Mouse (Mus musculus): Measurements from ENCODE around the gene Ppp1r15a.

The Ppp1r15a gene

DNA sequence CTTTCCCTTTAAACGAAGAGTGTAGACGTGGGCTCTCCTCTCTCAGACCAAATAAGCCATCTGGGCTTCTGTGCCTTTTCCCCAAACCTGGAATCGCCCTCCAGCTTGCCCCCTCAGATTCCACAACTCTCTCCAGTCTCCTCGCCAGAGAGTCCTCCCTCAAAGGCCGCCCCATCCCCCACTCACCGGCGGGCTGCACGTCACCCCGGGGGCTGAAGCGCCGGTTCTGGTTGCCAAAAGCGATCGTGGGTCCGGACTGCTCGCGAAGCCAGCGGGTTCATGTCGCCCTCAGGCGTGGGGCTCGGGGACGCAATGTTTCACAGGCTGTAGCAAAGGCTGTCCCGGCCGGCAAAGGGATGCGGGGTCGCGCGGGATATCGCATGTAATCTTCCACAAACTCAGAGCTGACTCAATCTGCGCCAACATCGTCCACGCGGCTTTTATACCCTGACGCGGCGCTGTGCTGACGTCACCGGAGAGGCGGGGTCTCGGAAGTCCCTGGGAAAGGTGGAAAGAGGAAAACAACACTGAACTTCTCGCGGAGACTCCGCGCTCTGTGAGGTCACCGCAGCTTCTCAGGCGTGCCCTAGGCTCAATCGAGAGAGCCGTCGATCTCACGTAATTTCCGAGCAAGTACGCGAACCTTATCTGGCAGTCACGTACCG lies at the start of gene Ppp1r15a, which contains the start of gene Plekha4:
Ppp1r15a (minus strand) TSS at position 460 of the 665 bp plus-strand sequence.
Plekha4 (plus strand) TSS at position 522 of the 665 bp plus-strand sequence.
- peak; percentile 94 to 97 for DNase-seq

DNA sequence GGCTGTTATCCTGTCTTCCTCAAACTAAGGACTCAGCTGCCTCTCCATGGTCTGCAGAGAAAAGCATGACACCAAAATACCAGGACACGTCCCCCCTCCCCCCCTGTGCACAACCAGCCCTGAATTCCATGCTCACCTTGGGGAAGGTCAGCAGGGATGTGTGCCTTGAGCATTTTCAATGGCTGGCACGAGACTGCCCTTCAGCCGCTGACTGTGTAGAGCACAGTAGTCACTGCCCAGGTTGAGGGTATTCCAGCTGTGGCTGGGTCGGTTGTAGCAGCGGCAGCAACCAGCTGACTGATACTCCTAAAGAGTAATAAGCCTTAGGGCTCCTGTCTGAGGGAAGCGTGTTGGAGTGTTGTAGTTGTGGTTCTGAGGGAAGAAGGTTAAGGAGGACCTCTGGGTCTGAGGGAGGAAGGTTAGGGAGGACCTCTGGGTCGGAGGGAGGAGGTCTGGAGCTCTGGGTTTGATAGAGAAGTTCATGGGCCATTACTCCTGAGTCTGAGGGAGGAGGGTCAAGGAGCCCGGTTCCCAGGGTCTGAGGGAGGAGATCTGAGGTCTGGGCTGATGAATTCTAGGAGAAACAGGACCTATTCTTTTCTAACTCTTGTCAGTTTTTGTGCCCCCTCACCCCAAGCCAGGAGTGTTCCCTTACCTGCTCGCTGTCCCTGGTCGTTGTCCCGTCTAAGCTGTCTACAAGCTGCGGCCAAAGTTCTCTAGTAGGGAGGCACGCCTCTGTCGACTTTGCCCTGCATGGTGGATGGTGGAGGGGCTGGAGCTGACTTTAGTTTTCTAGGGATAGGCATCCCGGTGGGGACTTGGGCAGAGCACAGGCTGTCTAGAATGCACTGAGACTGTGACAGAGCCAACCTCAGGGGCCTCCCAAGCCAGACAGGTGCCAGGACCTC lies 48.7 kb upstream of the Ppp1r15a start:
- no peak for DNase-seq

DNA sequence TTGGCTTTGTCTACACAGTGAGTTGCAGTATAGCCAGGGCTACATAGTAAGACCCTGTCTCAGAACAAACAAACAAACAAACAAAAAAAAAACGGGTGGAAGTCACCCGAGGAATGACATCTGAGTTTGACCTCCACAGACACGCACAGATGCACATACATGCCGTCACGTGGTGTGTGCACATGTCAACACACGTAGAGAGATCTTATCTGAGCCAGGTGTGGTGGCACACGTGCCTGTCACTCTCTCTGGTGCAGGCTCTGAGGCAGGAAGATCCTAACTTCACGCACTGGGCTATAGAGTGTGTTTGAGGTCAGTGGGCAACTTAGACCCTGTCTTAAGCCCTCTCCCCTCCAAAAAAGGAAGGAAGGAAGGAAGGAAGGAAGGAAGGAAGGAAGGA lies 47.9 kb upstream of the Ppp1r15a start:
- peak; percentile 56 to 80 for DNase-seq

DNA sequence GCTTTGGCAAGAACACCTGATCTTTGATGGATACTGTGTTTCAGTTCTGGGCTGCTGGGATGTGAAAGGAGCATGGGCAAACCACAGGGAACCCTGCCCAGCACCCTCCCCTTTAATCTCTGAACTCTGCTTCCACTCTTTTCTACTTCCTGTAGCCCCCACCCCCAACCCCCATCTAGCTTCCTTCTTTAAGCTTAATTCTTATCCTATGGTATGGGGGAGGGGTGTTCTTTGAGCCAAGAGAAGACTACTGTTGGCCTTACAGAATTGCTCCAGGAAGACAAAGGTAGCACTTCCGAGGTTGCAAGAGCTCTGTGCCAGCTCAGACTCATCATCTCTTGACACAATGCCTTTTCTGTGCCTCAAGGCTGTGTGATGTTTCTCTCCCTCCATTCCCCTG lies 45.9 kb upstream of the Ppp1r15a start:
- no peak for DNase-seq

DNA sequence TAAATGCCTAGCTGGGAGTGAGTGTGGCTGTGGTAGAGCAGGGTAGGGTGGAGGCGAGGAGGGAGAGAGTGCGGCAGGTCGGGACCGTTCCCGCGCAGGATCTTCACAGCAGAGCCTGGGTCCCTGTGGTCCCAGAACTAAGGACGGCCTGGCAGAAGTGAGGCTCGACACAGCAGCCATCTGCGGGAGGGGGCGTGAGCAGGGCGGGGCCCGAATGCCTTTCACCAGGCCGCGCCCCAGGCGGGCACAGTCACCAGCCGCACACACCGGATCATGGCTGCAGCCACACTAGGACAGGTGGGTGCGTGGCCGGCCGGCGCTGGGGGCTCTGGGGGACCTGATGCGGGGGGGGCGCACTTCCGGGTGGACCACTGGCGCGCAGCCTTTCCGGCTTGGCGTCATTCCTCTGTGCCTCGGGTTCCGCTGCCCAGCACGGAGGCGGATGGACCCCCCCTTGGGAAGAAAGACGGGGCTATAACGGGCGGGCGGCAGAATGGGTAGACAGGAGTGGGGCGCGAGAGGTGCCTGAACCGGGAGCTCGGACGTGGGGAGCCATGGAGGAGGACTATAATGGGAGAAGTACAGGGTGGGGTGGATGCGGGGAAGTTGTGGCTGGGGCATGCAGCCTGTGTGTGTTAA lies 44.2 kb upstream of the Ppp1r15a start, which contains the start of gene Bcat2:
Bcat2 (plus strand) TSS at position 51 of the 639 bp plus-strand sequence.
- DNase-seq = peak; percentile 76 to 84

DNA sequence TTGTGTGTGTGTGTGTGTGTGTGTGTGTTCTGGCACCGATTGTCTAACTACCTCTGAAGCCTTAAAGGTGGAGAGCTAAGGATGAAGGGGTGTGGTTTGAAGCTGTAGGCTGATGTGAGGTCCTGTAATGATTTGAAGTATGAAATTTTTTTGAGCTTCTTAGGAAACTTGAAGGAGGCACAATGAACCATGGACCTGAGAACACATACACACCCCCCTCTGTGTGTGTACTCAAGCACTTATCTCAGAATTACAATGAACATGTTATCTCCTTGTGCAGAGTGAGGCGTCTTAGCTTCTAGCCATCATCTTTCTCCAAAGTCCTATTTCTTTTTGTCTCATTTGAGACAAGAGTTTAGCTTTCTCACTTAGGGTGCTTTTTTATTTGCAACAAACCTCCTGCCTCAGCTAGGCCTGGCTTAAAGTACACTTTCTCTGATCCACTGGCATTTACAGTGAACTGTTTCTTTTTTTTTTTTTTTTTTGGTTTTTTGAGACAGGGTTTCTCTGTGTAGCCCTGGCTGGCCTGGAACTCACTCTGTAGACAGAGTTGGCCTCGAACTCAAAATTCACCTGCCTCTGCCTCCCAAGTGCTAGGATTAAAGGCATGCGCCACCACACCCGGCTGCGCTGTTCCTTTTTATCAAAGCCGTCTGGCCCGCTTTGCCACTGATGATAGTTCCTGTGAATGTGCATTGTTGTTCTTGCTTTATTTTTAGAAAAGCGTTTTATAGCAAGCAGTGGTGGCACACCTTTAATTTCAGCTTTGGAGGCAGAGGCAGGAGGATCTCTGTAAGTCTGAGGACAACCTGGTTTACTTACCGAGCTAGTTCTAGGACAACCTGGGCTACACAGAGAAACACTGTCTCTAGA lies 42.8 kb upstream of the Ppp1r15a start:
- no peak for DNase-seq

DNA sequence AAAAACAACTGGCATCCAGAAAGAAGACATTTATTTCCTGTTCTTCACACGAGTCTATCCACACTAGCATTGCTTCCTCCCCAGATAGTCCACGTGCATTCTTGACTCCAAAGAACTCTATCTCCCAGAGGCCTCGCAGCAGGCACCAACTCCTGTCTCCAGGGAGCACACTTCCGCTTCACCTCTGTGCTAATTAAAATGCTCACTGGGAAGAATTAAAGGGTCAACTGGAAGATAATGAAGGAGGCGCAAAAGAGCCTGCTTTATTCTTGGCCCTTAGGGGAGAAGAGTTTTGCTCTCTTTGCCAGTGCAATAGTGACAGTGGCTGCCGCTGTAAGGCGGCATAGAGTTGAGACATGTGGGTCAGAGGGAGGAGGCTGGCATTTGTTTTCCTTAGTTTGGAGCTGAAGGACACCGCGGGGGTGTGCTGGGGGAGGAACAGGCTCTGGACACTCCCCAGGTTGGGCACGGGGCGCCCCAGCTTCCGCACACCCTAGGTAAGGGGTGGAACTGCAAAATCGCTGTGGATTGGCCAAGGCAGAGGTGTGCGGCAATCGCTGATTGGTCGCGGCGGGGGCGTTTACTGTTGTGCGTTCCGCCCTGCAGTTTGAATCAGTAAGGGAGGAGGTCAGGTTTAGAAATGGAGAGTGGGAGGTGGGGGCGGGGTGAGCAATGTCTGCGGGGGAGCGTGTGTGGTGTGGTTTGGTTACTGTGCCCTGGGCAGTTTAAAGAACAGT lies 41.9 kb upstream of the Ppp1r15a start:
- DNase-seq = peak; percentile 86 to 91

DNA sequence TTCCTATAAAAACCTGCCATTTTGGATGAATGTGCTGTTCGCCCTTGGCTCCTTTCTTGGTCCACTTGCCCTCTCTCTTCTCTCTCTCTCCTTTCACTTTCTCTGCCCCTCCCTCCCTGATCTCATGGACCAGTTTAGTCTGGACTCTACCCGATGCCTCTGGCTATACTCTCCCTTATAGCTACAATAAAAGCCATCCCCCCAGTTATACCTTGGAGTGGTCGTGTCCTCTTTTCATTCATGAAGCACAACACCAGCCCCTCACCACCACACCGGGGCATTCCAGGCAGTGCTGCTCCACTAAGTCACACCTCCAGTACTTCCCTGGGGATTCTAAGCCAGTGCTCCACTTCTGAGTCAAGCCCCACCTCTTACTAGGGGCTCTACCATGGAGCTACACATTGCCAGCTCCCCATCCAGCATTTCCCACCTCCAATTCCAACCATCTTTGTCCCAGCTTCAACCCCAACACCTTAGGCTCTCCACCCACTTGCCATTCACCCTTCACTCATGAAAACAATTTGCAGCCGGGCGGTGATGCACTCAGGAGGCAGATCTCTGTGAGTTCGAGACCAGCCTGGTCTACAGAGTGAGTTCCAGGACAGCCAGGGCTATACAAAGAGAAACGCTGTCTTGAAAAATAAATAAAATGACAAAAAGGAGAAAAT lies 41.2 kb upstream of the Ppp1r15a start:
- no peak for DNase-seq

DNA sequence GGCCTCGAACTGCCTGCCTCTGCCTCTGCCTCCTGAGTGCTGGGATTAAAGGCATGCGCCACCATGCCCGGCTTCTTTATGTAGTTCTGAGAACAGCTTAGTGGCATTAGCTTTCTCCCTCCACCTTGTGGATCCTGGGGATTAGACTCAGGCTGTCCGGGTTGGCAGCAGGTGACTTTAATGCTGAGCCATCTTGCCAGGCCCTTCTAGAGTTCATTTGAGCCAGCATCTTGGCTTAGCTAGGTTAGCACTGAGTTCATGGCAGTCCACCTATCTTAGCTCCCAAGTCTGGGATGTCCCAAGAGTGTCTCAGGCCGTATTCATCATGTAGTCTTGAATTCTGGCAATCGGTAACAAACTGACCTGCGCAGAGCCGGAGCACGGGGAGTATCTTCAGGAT lies 39.4 kb upstream of the Ppp1r15a start:
- DNase-seq = no peak

DNA sequence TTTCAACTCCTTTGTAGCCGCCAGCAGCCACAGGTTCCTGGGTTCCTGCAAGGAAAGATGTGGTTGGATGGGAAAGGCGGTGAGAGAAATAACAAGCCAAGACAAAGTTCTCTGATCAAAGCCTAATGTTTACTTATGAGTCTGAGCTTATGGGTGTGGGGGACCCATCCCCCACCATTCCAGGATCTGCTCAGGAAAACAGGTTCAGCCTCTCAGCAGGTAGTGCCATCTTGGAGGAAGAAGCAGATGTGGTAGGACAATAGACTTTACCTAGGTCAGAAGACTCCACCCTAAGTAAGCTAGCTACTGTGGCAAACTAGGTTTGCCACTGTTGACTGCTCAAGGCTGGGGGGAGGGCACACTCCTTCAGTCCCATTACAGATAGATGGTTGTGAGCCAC lies 38.7 kb upstream of the Ppp1r15a start:
- no peak for DNase-seq

DNA sequence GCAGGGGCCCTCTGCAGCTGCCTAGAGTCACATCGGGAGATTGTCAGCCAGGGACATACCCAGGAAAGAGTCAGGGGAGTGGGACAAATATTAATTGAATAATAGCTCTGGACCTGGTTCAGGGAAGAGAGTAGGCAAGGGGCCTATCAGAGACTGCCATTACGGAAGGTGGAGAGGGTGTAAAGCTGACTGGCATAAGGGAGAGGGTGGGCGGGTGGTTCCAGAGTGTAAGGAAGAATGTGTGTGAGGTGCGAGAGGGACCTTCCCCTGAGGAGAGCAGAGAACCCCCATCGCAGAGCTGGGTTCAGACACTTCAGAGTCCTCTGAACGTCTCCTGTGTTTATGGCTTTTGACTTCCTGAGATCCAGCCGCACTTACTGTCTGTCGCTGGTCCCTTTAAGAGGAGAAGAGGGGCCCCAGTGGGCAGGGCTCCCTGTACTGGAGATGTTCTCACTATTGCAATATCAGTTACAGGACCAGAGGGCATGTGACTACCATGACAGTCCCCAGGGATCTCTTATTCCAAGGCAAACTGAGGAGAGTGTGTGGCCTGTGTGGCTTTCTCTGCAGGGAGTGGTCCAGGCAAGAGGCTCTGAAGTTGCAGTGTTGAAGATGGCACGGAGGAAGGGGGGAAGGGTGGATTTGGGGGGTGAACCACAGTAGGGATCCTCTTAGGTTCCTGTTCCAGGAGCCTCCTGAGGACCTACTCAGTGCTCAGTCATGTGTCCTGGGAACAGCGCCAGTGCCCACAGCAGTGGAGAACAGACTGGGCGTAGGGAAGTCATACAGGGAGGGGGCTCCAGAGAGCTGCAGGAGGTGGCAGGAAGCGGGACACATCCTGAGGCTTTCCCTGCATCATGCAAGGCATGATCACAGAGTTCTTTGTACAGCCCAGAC lies 35.8 kb upstream of the Ppp1r15a start:
- DNase-seq = no peak

DNA sequence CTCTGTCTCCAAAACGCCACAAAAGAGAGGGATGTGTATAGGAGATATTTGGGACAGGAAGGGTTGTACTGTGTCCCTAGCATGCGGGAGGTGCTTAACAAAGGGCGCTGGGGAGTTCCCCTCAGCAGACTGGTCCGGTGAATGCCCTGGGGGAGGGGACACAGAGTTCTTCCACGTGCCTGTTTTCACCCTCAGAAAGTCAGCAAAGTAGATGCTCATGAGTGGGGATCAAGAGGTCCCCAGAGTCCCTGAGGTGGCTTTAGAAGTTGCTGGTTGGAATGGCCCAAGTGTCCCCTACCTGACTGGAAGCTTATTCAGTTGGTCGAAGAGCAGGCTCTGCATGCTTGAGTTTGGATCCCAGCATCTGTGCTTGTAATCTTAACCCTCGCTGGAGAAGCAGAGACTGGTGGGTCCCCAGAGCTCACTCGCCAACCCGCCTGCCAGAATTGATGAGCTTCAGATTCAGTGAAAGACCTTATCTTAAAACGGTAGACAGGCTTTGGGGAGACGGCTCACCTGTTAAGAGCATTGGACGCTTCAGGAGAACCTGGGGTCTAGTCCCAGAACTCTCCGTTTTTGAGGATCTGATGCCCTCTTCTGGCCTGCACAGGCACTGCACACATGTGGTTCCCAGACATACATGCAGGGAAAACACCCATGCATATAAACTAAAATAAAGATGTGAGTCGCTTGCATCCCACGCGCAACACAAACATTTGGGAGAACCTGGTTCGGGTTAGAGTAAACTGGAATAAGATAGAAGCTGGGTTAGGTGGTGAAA lies 35.0 kb upstream of the Ppp1r15a start:
- peak; percentile 80 to 83 for DNase-seq

DNA sequence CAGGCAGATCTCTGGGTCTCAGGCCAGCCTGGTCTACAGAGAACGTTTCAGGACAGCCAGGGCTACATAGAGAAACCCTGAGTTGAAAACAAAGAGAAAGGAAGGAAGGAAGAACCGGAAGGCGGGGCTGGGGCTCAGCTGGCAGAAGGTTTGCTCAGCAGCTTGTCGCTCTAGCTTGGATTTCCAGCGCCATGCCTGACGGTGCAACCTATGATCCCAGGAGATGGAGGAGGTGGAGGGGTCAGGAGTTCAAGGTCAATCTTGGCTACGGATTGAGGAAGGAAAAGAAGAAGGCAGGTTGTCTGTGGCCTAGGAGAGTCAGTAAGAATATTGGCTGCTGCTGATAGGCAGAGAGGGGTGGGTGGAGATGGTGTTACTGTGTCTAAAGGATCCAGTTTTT lies 34.2 kb upstream of the Ppp1r15a start:
- peak in 1 of 2 experiments; percentile 37 for DNase-seq

DNA sequence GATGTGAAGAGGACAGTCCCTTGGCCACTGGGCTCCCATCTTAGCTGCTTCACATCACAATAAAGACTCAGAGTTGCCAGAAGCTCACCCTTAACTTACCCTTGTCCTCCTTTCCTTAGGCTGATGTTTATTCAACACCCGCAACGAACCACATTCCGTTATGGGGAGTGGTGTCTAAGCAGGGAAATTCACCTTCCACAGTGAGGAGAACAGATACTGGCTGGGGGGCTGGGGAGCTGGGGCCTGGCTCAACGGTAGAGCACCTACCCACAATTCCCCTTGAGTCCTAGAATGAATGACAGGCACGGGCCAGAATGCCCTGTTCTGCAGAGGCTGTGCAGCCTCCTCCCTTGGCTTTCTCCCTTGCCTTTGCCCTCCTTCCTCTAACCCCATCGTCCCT lies 32.8 kb upstream of the Ppp1r15a start:
- DNase-seq = no peak

DNA sequence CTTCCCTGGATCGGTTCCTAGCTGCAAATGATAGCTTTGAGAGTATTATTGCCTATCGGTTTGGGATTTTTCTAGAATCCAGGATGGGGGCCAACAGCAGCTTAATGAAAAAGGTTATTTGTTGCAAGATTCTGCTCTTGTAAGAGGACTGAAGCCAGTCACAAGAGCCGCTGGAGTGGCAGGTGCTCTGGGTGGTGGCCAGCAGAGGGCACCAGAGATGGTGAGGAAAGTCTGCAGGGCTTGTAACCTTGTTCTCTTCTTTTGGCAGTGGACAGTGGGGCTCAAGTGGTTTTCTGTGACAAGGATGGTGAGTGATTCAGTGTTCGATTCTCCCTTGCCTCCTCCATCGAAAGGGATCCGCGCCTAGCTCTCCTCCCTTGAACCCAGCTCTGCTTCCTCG lies 29.7 kb upstream of the Ppp1r15a start:
- DNase-seq = peak; percentile 79 to 82

DNA sequence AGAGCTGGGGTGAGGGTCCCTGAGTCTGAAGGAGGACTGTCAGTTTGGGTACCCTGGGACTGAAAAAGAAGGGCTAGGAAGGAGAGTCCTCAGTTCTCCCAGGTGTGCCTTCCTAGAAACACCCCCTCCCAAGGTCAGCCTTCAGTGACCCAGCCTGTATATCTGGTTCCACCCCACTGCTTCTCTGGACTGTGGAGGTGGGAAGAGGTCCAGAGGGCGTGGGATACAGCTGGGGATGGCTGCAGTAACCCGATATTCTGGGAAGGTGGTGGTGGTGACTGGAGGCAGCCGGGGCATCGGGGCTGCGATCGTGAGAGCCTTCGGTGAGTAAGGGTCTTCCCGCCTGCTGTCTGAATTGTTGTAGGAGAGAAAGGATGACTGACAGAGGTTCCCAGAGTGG lies 28.7 kb upstream of the Ppp1r15a start, which contains the start of gene Hsd17b14:
Hsd17b14 (plus strand) TSS at position 150 of the 400 bp plus-strand sequence.
- no peak for DNase-seq

DNA sequence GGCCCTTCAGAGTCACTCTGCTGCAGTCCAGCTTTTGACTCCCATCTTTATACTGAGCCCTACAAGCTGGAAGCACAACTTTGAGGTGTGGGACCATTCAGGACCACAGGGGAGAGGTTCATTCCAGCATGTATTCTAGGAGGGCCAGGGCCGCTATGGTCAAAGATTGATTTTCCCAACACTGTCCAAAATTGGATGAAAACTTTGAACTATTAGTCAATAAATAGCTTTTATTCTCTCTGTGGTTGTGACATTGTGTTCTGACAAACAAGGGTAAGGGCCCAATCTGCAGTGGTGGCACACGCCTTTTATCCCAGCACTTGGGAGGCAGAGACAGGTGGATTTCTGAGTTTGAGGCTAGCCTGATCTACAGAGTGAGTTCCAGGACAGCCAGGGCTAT lies 27.9 kb upstream of the Ppp1r15a start:
- no peak for DNase-seq

DNA sequence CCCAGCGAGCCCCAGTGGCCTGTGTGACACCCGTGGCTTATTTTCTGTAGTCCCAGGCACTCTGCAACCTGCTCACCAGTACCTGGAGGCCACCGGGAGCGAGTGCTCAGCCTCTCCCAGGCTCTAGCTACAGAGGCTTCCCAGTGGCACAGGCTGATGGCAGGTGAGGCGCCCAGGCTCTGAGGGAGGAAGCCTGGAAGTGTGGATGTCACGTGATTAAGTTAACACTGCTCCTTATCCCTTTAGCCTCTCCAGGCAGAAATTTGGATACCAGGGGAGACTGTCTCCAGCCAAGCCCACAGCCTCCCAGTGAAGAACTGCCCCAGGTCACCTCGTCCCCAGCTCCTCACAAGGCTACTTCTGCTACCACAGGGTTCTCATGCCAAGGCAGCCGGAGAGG lies 27.5 kb upstream of the Ppp1r15a start:
- no peak for DNase-seq

DNA sequence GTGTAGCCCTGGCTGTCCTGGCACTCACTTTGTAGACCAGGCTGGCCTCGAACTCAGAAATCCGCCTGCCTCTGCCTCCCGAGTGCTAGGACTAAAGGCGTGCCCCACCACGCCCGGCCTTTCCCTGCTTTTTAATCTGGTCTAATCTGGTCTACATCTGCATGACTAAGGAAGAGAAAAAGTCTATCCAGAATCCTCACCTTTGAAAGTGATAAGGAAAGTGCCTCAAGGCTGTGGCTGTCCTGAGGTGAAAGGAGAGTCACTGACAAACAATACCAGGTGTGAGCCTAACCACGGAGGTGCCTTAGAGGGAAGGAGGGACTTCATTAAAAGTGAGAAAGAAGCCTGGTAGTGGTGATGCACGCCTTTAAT lies 25.4 kb upstream of the Ppp1r15a start:
- no peak for DNase-seq
